Comparison of ENCODE assay signal across 11 mouse cellular contexts in the genomic region with DNA sequence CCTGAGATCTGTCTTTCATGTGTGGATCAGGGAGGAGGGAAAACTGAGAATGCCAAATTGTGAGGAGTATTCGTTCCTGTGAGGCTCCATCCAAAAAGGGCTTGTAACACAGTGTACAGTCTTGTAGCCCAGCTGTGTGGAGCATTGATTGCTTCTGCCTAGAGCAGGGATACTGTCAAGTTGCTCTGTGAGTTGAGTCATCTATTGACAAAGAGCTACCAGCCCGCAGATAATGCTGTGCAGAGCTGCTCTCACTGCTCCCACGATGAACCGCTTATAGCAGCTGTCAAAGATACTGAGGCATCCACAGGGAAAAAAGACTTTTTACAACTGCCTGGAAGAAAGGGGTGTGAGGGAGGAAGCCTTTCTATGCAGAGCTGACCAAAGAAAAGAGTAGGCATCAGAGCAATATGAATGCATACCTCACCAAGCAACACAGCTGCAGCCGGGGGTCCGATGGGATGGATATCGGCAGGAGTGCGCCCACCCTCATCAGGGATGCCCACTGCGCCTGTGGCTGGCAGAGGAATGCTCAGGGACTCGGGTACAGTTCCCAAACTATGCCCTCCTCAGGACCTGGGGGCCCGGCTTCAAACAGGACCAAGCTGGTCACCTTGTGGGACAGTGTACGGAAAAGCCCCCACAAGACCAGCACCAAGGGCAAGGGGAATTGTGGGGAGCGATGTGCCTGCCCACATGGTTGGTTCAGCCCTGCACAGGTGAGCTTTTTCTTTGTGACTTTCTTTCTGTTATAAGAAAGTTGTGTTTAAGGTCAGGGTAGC.
A peak's percentile ranks its signal among the peaks of the same experiment; 100 is the strongest.
DNase-seq lines count a peak whose midpoint lies in the region; ATAC-seq lines count a peak whose summit lies in the region.
"Had no signal": no experiment of that assay in that cellular context is flagged by ENCODE, and none has a peak within 500 bp of the region (broad histone marks: within the 10 kb centered on the region; RNA-seq: fewer than 3 reads in every experiment).

No protein-coding gene starts in this region.

- DNase-seq in adrenal gland, postnatal 14 days, result peak; percentile 55
- peak; percentile 9 for DNase-seq in midbrain, embryonic 14.5 days
- DNase-seq in kidney, postnatal 14 days, result no peak
- no peak for DNase-seq in urinary bladder, postnatal 14 days (ENCODE audit: low spot score)
- DNase-seq in urinary bladder, postnatal 36 days (ENCODE audit: low spot score in 2 of 2), result no peak

- 0 out of 2 replicates have a peak, but pooled peaks have one; percentile 55 for ATAC-seq in forebrain, embryonic 12.5 days (ENCODE audit: low FRiP score)
- ATAC-seq in forebrain, embryonic 16.5 days, result no peak
- peak; percentile 74 for ATAC-seq in hindbrain, embryonic 16.5 days
- ATAC-seq in midbrain, embryonic 14.5 days (ENCODE audit: low FRiP score, low TSS enrichment), result no peak

- no peak overlapping the region for H3K4me3 ChIP-seq in forebrain, embryonic 12.5 days (replicated peaks)
- H3K4me3 ChIP-seq in forebrain, embryonic 16.5 days (replicated peaks; ENCODE audit: low read length), result no peak overlapping the region
- H3K4me3 ChIP-seq in hindbrain, embryonic 16.5 days (ENCODE audit: low read length), result no peak overlapping the region
- H3K4me3 ChIP-seq in midbrain, embryonic 14.5 days (replicated peaks; ENCODE audit: low read depth, low read length), result no peak overlapping the region
- H3K4me3 ChIP-seq: embryonic facial prominence, embryonic 12.5 days; lung, embryonic 15.5 days; neural tube, embryonic 15.5 days had no signal

- no peaks in the 10 kb centered on the region for H3K36me3 ChIP-seq in forebrain, embryonic 12.5 days (replicated peaks)
- no peaks in the 10 kb centered on the region for H3K36me3 ChIP-seq in forebrain, embryonic 16.5 days (ENCODE audit: control insufficient read depth, insufficient read depth)
- no peaks in the 10 kb centered on the region for H3K36me3 ChIP-seq in hindbrain, embryonic 16.5 days (ENCODE audit: control insufficient read depth, insufficient read depth, low read length)
- H3K36me3 ChIP-seq in midbrain, embryonic 14.5 days (ENCODE audit: control insufficient read depth, insufficient read depth, low read length), result no peaks in the 10 kb centered on the region
- H3K36me3 ChIP-seq: embryonic facial prominence, embryonic 12.5 days; lung, embryonic 15.5 days; neural tube, embryonic 15.5 days had no signal

- no peaks in the 10 kb centered on the region for H3K4me1 ChIP-seq in forebrain, embryonic 12.5 days
- no peaks in the 10 kb centered on the region for H3K4me1 ChIP-seq in forebrain, embryonic 16.5 days (replicated peaks; ENCODE audit: control insufficient read depth, insufficient read depth, low read length)
- H3K4me1 ChIP-seq in hindbrain, embryonic 16.5 days (ENCODE audit: control insufficient read depth, insufficient read depth, low read depth, low read length), result 0 out of 2 replicates have a peak, but pooled peaks cover 2% of the 10 kb centered on the region
- H3K4me1 ChIP-seq in midbrain, embryonic 14.5 days (ENCODE audit: control insufficient read depth, insufficient read depth, low read length), result no peaks in the 10 kb centered on the region
- H3K4me1 ChIP-seq: embryonic facial prominence, embryonic 12.5 days; lung, embryonic 15.5 days had no signal

- H3K9ac ChIP-seq in forebrain, embryonic 12.5 days, result no peak overlapping the region
- no peak overlapping the region for H3K9ac ChIP-seq in forebrain, embryonic 16.5 days (replicated peaks; ENCODE audit: low read depth, low read length)
- no peak overlapping the region for H3K9ac ChIP-seq in hindbrain, embryonic 16.5 days (ENCODE audit: low read depth, low read length)
- H3K9ac ChIP-seq in midbrain, embryonic 14.5 days (replicated peaks; ENCODE audit: low read length), result no peak overlapping the region
- H3K9ac ChIP-seq: embryonic facial prominence, embryonic 12.5 days; lung, embryonic 15.5 days; neural tube, embryonic 15.5 days had no signal

- H3K27ac ChIP-seq in forebrain, embryonic 12.5 days, result no peak overlapping the region
- no peak overlapping the region for H3K27ac ChIP-seq in forebrain, embryonic 16.5 days (ENCODE audit: low read length)
- no peak overlapping the region for H3K27ac ChIP-seq in hindbrain, embryonic 16.5 days (ENCODE audit: low read depth, low read length)
- H3K27ac ChIP-seq in midbrain, embryonic 14.5 days (replicated peaks; ENCODE audit: low read depth, low read length), result no peak overlapping the region
- H3K27ac ChIP-seq: embryonic facial prominence, embryonic 12.5 days; lung, embryonic 15.5 days; neural tube, embryonic 15.5 days had no signal

- WGBS in forebrain, embryonic 12.5 days, result 75% methylated on average over 13 of the region's 13 CpGs
- 64% methylated on average over 13 of the region's 13 CpGs for WGBS in forebrain, embryonic 16.5 days
- WGBS in hindbrain, embryonic 16.5 days, result 67% methylated on average over 13 of the region's 13 CpGs
- WGBS in midbrain, embryonic 14.5 days, result 75% methylated on average over 13 of the region's 13 CpGs

- H3K27me3 ChIP-seq in forebrain, embryonic 12.5 days, result no peaks in the 10 kb centered on the region
- no peaks in the 10 kb centered on the region for H3K27me3 ChIP-seq in forebrain, embryonic 16.5 days (replicated peaks; ENCODE audit: control insufficient read depth, insufficient read depth, low read length)
- H3K27me3 ChIP-seq in hindbrain, embryonic 16.5 days (replicated peaks; ENCODE audit: control insufficient read depth, insufficient read depth, low read length), result no peaks in the 10 kb centered on the region
- no peaks in the 10 kb centered on the region for H3K27me3 ChIP-seq in midbrain, embryonic 14.5 days (ENCODE audit: control insufficient read depth, insufficient read depth, low read length)
- H3K27me3 ChIP-seq: embryonic facial prominence, embryonic 12.5 days; lung, embryonic 15.5 days; neural tube, embryonic 15.5 days had no signal

- H3K4me2 ChIP-seq in forebrain, embryonic 12.5 days, result no peak overlapping the region
- no peak overlapping the region for H3K4me2 ChIP-seq in forebrain, embryonic 16.5 days (ENCODE audit: low read length)
- H3K4me2 ChIP-seq in hindbrain, embryonic 16.5 days (ENCODE audit: low read length), result no peak overlapping the region; the same call in none of the 2 replicates
- no peak overlapping the region for H3K4me2 ChIP-seq in midbrain, embryonic 14.5 days (ENCODE audit: low read length)
- H3K4me2 ChIP-seq: embryonic facial prominence, embryonic 12.5 days; lung, embryonic 15.5 days; neural tube, embryonic 15.5 days had no signal

- no peaks in the 10 kb centered on the region for H3K9me3 ChIP-seq in forebrain, embryonic 12.5 days
- no peaks in the 10 kb centered on the region for H3K9me3 ChIP-seq in forebrain, embryonic 16.5 days (ENCODE audit: control insufficient read depth, low read length)
- no peaks in the 10 kb centered on the region for H3K9me3 ChIP-seq in hindbrain, embryonic 16.5 days (ENCODE audit: control insufficient read depth, low read length)
- H3K9me3 ChIP-seq in midbrain, embryonic 14.5 days (ENCODE audit: control insufficient read depth, low read length), result no peaks in the 10 kb centered on the region
- H3K9me3 ChIP-seq: embryonic facial prominence, embryonic 12.5 days; lung, embryonic 15.5 days; neural tube, embryonic 15.5 days had no signal

Comparison
In these comparisons a context has a peak if more than half of its experiments do, and no peak if none do; other contexts are left out.
1. ATAC-seq: peak in forebrain, embryonic 12.5 days (single experiment) and hindbrain, embryonic 16.5 days (single experiment); none in forebrain, embryonic 16.5 days (single experiment) and midbrain, embryonic 14.5 days (single experiment).
2. DNase-seq: peak in adrenal gland, postnatal 14 days (single experiment) and midbrain, embryonic 14.5 days (single experiment); none in kidney, postnatal 14 days (single experiment), urinary bladder, postnatal 14 days (single experiment) and urinary bladder, postnatal 36 days (0 of 2).